Mouse (Mus musculus) ES-Bruce4 (cell line): ENCODE measurements around the gene Por. TPM values are rescaled to one million over a fixed set of nuclear protein-coding genes. Genes with fewer than 3 reads are reported as not detected.
A peak's percentile ranks its signal among the peaks of the same experiment; 100 is the strongest.

Experiments
- H3K27ac ChIP-seq: 2 replicates; pipeline ENCODE4 v1.5.1; 2012; ENCODE audit warnings: low read length, inconsistent platforms; ENCODE audit not compliant: insufficient read depth
- H3K27me3 ChIP-seq: 2 replicates; pipeline ENCODE4 v1.6.1; 2012; ENCODE audit warnings: mild to moderate bottlenecking, low read length, inconsistent platforms; ENCODE audit not compliant: control insufficient read depth, poor library complexity, insufficient read depth, severe bottlenecking
- H3K36me3 ChIP-seq: 2 replicates; pipeline ENCODE4 v1.6.1; 2012; ENCODE audit warnings: inconsistent platforms, mild to moderate bottlenecking, low read length, moderate library complexity; ENCODE audit not compliant: control insufficient read depth, poor library complexity, insufficient read depth, severe bottlenecking
- H3K4me1 ChIP-seq: one replicate; pipeline ENCODE4 v1.8.1; 2011; ENCODE audit warnings: low read length; ENCODE audit not compliant: control insufficient read depth, insufficient read depth
- H3K4me3 ChIP-seq: 2 replicates; pipeline ENCODE4 v1.5.1; 2011; ENCODE audit warnings: low read depth, mild to moderate bottlenecking, low read length
- H3K9ac ChIP-seq: 2 replicates; pipeline ENCODE4 v1.6.1; 2012; ENCODE audit warnings: low read depth, mild to moderate bottlenecking, inconsistent platforms; ENCODE audit not compliant: poor library complexity, severe bottlenecking
- H3K9me3 ChIP-seq: replicated peaks from 2 replicates; pipeline ENCODE4 v1.6.1; 2012; ENCODE audit warnings: mild to moderate bottlenecking, low read length, inconsistent platforms; ENCODE audit not compliant: control insufficient read depth, poor library complexity, insufficient read depth, severe bottlenecking
- CTCF ChIP-seq: IDR thresholded peaks from one replicate; pipeline ENCODE4 v1.8.1; 2011; ENCODE audit warnings: low read depth, low read length
- EP300 ChIP-seq: IDR thresholded peaks from 2 replicates; pipeline ENCODE4 v1.6.1; 2011; ENCODE audit warnings: low read depth, low read length; ENCODE audit not compliant: insufficient read depth
- POLR2A ChIP-seq: IDR thresholded peaks from one replicate; pipeline ENCODE4 v1.8.1; 2011; ENCODE audit warnings: low read length; ENCODE audit not compliant: insufficient read depth
- polyA plus RNA-seq: library from polyadenylated mRNA; stranded (reverse); fragments of >200 nt; gene quantifications from 2 replicates; pipeline ENCODE4 v1.2.4, GENCODE M21; 2011; ENCODE audit warnings: low read depth; ENCODE audit not compliant: missing spikeins, insufficient read depth, insufficient read length

Por gene
- polyA plus RNA-seq, 1 experiment: 41.4 TPM

- no peaks in the 10 kb centered on the region for H3K9me3 ChIP-seq
- TF ChIP-seq CTCF (no peak), POLR2A (no peak), EP300 (no peak)
- peak overlapping the region; percentile 88 for H3K4me3 ChIP-seq
- no peak overlapping the region for H3K27ac ChIP-seq
- peaks cover 2% of the 10 kb centered on the region for H3K4me1 ChIP-seq
- H3K27me3 ChIP-seq: no peaks in the 10 kb centered on the region
- no peaks in the 10 kb centered on the region for H3K36me3 ChIP-seq
- peak overlapping the region; percentile 79 for H3K9ac ChIP-seq
Observed at GRCm38 (mm10) chr5:135742941-135743740, 73.3 kb downstream of the Por start.

DNA sequence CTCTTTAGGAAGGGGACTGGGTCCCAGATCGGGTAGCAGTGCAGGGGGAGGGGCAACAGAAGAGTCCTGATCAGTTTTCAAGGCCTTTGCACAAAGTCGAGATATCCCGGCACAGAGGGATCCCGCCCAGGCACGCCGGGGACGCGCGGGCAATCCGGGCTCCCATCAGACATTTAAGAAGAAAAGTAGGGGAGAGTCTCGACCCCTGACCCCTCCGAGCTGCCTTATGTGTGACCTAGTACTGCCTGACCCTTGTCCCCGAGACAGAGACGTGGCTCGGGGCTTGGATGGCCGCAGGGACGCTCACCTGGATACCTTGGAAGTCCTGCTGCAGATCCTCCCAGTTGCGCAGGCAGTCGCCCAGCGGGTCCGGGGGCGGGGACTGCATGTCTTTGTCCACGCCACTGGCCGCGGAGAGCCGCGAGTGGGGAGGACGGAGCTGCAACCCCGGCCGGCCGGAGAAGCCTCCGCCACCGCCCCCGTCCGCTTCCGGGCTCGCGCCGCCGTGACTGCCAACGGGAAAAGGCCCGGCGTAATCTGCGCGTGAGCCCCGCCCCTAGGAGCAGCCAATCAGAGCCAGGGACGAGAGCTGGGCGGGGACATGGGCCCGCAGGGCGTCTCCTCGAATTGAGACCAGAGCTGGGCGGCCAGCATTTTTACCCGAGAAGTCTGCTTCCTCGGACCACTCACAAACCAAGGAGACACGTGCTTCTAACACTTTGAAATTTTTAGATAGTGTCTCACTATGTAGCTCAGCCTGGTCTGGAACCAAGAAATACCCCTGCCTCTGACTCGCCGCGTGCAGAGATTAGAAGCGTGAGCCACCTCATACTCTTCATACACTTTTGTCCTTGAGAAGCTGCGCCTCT lies 74.1 kb downstream of the Por start, which contains the start of gene Tmem120a:
Tmem120a (minus strand) TSS at position 708 of the 869 bp plus-strand sequence.
- Histone ChIP-seq H3K9me3 (no peaks in the 10 kb centered on the region), H3K27ac (peak within 1 kb of the TSS; percentile 12; the same call in 1 of the 2 replicates), H3K4me3 (peak within 1 kb of the TSS; percentile 88), H3K9ac (peak within 1 kb of the TSS; percentile 79), H3K4me1 (peaks cover 2% of the 10 kb centered on the region), H3K27me3 (no peaks in the 10 kb centered on the region), H3K36me3 (no peaks in the 10 kb centered on the region)
- no peak for TF ChIP-seq CTCF
- peak; percentile 23 for TF ChIP-seq POLR2A

DNA sequence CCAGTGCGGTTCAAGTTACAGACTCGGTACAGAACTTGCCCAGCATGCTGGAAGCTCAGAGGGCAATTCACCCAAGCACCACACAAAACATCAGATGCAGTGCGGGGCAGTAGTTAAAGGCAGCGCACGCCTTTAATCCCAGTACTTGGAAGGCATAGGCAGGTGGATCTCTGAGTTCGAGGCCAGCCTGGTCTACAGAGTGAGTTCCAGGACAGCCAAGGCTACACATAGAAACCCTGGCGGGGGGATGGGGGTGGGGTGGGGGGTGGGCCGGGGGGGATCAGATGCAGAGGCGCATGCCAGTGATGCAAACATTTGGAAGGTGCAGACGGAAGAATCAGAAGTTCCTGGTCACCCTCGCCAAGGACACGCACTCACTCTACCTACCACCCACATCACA lies 74.9 kb downstream of the Por start:
- Histone ChIP-seq H3K27me3 (no peaks in the 10 kb centered on the region), H3K9ac (peak overlapping the region; percentile 17; the same call in 1 of the 2 replicates), H3K27ac (peak overlapping the region; percentile 12; the same call in 1 of the 2 replicates), H3K36me3 (no peaks in the 10 kb centered on the region), H3K9me3 (no peaks in the 10 kb centered on the region), H3K4me1 (peaks cover 2% of the 10 kb centered on the region), H3K4me3 (peak overlapping the region; percentile 48)
- TF ChIP-seq EP300 (no peak), CTCF (no peak), POLR2A (no peak)

DNA sequence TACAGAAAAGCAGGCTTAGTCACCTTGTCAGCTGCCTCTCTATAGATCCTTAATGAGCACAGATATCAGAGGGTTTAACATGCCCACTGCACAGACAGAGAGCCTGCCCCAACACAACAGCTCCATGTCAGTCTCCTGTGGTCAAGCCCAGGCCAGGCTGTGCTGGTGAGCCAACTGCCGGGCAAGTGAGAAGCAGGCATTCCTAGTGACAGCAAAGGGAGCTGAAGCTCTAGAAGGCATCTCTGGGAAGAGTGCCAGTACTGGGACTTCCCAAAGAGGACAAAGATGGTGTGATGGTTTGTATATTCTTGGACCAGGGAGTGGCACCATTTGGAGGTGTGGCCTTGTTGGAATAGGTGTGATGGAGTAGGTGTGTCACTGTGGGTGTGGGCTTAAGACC lies 81.2 kb downstream of the Por start:
- Histone ChIP-seq H3K27me3 (no peaks in the 10 kb centered on the region), H3K4me1 (no peaks in the 10 kb centered on the region), H3K4me3 (no peak overlapping the region), H3K27ac (no peak overlapping the region), H3K9me3 (no peaks in the 10 kb centered on the region), H3K36me3 (no peaks in the 10 kb centered on the region), H3K9ac (no peak overlapping the region)
- no peak for TF ChIP-seq EP300
- TF ChIP-seq CTCF: no peak
- TF ChIP-seq POLR2A: no peak

DNA sequence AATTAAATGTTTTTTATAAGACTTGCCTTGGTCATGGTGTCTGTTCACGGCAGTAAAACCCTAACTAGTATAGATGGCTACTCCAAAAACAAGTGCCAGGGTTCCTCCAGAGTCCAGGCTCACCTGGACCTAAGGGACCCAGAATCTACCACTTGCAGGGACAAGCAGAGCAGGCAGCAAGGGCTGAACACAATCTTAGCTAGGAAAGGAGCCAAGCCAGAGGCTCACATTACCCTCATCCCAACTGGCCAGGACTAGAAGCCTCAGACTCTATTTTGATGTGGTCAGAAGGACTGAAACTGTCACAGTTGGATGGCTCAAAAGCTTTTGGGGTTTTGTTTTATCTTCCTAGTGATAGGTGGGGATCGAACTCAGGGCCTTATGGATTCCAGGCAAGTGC lies 81.8 kb downstream of the Por start:
- no peak for TF ChIP-seq EP300
- TF ChIP-seq CTCF: no peak
- TF ChIP-seq POLR2A: no peak
- no peaks in the 10 kb centered on the region for H3K27me3 ChIP-seq

More for the DNA sequence above, 81.8 kb downstream of the Por start:
- Histone ChIP-seq H3K9me3 (no peaks in the 10 kb centered on the region), H3K36me3 (no peaks in the 10 kb centered on the region), H3K27ac (no peak overlapping the region), H3K4me3 (no peak overlapping the region), H3K4me1 (no peaks in the 10 kb centered on the region), H3K9ac (no peak overlapping the region)
